ENCODE assay signal across 8 mouse cellular contexts in the genomic region with DNA sequence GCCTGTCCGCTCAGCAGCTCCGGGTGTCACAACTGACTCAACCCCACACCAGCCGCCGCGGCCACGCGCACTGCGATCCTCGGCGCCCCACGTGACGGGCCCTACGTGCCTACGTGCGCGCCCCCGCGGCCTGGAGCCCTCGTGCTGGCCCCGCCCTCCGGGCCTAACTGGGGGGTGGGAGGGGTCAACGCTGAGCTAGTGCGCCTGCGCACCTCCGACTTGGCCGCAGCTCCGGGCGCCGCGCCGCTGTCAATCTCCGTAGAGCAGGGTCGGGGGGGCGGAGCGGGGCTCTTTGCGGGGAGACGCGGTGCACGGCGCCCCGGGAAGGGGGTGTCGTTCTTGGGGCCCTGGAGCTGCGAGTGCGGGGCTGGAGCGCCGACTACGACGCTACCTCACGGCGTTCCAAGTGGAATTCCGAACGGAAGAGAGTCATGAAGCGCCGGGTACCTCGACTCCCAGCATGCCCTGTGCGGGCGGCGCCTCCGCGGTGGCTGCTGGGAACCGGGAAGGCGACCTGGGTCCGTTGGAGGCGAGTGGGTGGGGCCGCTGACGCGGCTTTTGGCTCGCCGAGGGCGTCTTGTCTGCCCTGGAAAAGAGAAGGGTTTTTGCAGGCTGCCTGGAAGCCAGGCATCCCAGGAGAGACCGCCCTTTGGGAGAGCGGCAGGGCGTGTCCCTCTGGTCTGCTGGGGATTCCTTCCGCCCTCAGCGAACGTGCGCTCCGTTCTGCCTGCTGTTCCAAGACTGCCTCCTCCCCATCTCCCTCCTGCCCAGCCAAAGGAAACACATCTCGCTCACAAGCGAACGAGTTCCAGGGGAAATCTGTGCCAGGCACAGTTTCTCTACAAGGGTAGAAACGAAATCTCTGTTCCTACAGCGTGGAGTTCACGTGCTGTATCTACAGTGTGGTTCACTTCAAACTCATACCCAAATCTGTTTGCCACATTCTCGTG. TPM values are rescaled to one million over a fixed set of nuclear protein-coding genes. Genes with fewer than 3 reads are reported as not detected.
DNase-seq lines count a peak whose midpoint lies in the region; ATAC-seq lines count a peak whose summit lies in the region.

Gene Vapa, minus strand, starts transcription at position 93 of the 950 bp plus-strand sequence.

- H3K9me3 ChIP-seq in hindbrain, embryonic 11.5 days (ENCODE audit: control insufficient read depth, low read length), result no peaks in the 10 kb centered on the region

- H3K4me3 ChIP-seq in hindbrain, embryonic 11.5 days (ENCODE audit: low read depth, low read length), result peak within 1 kb of the TSS; percentile 97

- peak; percentile 93 for ATAC-seq in hindbrain, embryonic 11.5 days (ENCODE audit: low FRiP score)

- H3K4me1 ChIP-seq in hindbrain, embryonic 11.5 days (replicated peaks; ENCODE audit: control insufficient read depth, insufficient read depth, low read length), result 0 out of 2 replicates have a peak, but pooled peaks cover 5% of the 10 kb centered on the region

- peak within 1 kb of the TSS; percentile 99 for H3K27ac ChIP-seq in hindbrain, embryonic 11.5 days (ENCODE audit: low read depth, low read length)

- peak; percentile 99 for DNase-seq in Muller cell, postnatal 12 days (ENCODE audit: inconsistent ontology term)
- DNase-seq in cerebellum, adult 9-11 months, result peak; percentile 98
- DNase-seq in frontal cortex, adult 2 months (ENCODE audit: extremely low spot score in 1 of 2, low spot score in 1 of 2), result peak; percentile 95 to 98
- DNase-seq in hindbrain, embryonic 11.5 days (ENCODE audit: low spot score), result peak; percentile 100
- DNase-seq in layer of hippocampus, postnatal 10 days (ENCODE audit: low spot score in 2 of 2), result peak; percentile 98 to 99
- DNase-seq in lung, postnatal 10 days, result peak; percentile 98
- peak; percentile 99 for DNase-seq in ovary, postnatal 36 days (ENCODE audit: low spot score)
- peak; percentile 99 for DNase-seq in thymus, postnatal 25 days

- no peaks in the 10 kb centered on the region for H3K27me3 ChIP-seq in hindbrain, embryonic 11.5 days (ENCODE audit: control insufficient read depth, insufficient read depth, low read length)

- H3K4me2 ChIP-seq in hindbrain, embryonic 11.5 days (replicated peaks; ENCODE audit: low read depth, low read length), result peak within 1 kb of the TSS; percentile 62

- H3K36me3 ChIP-seq in hindbrain, embryonic 11.5 days (ENCODE audit: control insufficient read depth, insufficient read depth, low read length), result no peaks in the 10 kb centered on the region

- WGBS in hindbrain, embryonic 11.5 days, result under 1% methylated on average over 82 of the region's 85 CpGs

- H3K9ac ChIP-seq in hindbrain, embryonic 11.5 days (ENCODE audit: low read depth, low read length), result peak within 1 kb of the TSS; percentile 96

RNA-seq across cellular contexts. Expression of gene Vapa, which starts in this region (rescaled TPM):
- 89.6 and 91.4 TPM in 2 replicates for polyA plus RNA-seq in frontal cortex, adult 2 months (2012; rRNA removed)
- polyA plus RNA-seq in hindbrain, embryonic 11.5 days (2014; fragmentation: Nextera tagmentation; extraction: Ambion mirVana), result 258 and 266 TPM in 2 replicates
- total RNA-seq in layer of hippocampus, postnatal 10 days (2021), result 100 to 1,000 TPM; 153 to 164 TPM

Comparison
In these comparisons a context has a peak if more than half of its experiments do, and no peak if none do; other contexts are left out.
1. Peak in every context shown above with its lines: DNase-seq, ATAC-seq, H3K4me3 ChIP-seq and H3K27ac ChIP-seq.